Mouse (Mus musculus) left cerebral cortex, postnatal 10 days (tissue): ENCODE measurements around the gene Xrra1. TPM values are rescaled to one million over a fixed set of nuclear protein-coding genes. Genes with fewer than 3 reads are reported as not detected.
A peak's percentile ranks its signal among the peaks of the same experiment; 100 is the strongest.

ENCODE experiments used
- DNase-seq, 2 experiments: peaks; one replicate each; pipeline ENCODE4 v3.0.0; 2021 to 2022; ENCODE audit warnings: low spot score in 2 of 2, mixed read lengths in 1 of 2; ENCODE audit errors: extremely low spot score in 1 of 2
- intact Hi-C: fragments of 180-260 bp; cut with DNase I; formaldehyde crosslinking; loops from one replicate; pipeline ENCODE4 v1.15.1; 2025
- total RNA-seq, 2 experiments: library from RNA; stranded (reverse); gene quantifications; 2 replicates each; pipeline ENCODE4 v1.2.3; 2021

Xrra1 gene
- total RNA-seq, 2 experiments from 2014 or later: 1.3 to 1.5 TPM

- no peak for DNase-seq
- intact Hi-C loops: no loop called here
These were observed 30.4 kb downstream of the Xrra1 start for GRCm38 (mm10) chr7:99889175-99889880.

DNA sequence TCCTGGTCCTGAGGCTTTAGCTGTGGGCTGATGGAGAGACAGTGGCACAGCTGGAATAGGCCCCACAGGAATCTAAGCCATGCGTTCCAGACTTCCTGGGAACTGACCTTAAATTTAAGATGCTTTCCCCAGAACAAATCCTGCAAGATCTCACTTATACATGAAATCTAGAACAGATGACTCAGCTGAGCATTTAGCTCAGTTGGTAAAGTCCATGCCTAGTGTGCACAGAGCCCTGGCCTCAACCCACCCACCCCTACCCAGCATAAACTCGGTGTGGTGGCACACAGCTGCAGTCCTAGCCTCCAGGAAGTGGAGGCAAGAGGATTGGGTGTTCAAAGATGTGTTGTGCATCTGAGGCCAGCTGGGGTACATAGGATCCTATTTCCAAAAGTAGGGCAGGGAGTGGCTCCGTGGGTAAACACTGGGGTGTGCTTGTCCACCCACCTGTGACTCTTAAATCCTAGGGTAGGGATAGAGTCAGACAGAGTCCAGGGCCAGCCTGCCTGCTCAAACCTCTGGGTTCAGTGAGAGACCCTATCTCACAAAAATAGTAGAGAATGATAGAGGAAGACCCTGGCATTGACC lies 31.3 kb downstream of the Xrra1 start:
- intact Hi-C loops: no loop called here
- DNase-seq: no peak

GRCm38 (mm10) chr7:99891471-99891870 lies 32.6 kb downstream of the Xrra1 start:
- DNase-seq: no peak
- intact Hi-C loops: no loop called here

DNA sequence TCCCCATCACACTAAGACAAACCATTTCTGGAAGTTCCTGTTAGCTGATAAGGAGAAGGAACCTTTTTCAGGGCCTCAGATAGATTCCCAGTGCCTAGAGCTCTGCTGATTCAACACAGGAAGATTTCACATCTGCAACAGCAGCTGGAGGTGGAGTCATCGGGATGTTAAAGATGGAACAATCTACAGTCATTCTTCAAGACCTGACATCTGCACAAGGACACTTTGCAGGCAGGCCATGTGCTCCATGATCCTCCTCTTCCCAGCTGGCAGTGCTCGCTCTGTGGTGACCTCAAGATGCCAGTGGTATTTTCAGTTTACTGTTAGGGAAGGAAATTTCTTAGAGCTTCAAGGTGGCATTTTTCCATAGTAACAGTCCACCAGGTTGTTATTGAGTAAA lies 33.4 kb downstream of the Xrra1 start:
- no peak for DNase-seq
- intact Hi-C loops: no loop called here

DNA sequence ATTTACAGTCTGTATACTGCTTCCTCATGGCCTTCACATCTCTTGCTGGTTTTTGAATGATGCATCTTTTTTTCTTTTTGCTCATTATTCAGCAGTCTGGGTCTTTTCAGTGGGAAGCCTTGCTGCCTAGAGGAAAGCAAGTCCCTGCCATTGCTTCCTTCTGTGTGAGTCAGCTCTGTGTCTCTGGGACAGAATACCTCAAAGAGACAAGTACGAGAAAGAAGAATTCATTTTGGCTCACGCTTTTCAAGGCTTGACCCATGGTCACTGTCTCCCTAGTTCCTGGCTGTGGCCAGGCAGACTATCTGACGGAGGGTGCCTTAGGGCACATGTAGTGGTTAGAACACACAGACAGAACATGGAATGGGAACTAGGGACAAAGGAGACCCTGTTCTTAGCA lies 35.1 kb downstream of the Xrra1 start:
- intact Hi-C loops: no loop called here
- no peak for DNase-seq

DNA sequence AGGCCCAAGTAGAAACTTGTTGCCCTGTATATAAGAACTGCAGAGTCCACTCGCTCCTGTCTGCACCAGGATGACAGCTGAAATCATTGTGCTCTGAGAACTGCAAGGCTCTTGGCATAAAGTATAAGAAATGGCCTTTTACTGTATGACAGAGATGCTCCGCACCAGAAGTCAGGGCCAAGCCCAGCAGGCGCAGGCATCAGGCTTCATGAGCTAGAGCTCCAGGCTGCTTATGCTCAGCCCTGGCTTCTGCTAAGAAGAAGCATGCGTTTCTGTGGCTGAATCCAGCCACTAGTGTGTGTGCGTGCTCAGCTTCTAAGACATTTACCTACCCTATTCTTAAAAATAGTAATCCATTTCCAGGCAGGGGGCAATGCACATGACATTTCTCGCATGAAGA lies 35.6 kb downstream of the Xrra1 start:
- intact Hi-C loops: no loop called here
- DNase-seq: no peak

DNA sequence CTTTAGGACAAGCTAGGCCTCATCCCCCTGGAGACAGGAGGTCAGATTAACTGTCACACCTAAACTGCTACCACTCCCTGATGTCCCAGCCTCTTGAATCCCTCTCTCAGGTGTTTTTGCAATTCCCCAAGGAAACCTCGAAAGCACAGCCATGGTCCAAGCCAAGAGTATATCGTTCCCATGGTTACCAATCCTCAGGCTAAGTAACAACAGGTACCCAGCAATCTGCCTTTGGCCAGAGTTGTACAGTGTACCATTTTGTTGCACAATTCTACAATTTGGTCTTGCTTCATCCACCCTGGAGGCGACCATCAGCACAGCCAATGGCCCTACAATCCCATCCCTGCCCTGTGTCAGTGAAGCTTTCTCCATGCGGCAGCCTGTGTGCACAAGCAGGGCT lies 38.0 kb downstream of the Xrra1 start:
- intact Hi-C loops: no loop called here
- no peak for DNase-seq

- intact Hi-C loops: no loop called here
These were observed 43.3 kb downstream of the Xrra1 start for GRCm38 (mm10) chr7:99902208-99902607.

GRCm38 (mm10) chr7:99902918-99903665 lies 44.2 kb downstream of the Xrra1 start:
- intact Hi-C loops: no loop called here
- no peak for DNase-seq

More at GRCm38 (mm10) chr7:99902208-99902607, 43.3 kb downstream of the Xrra1 start:
- DNase-seq: no peak

- no peak for DNase-seq
- intact Hi-C loops: no loop called here
These were observed 45.6 kb downstream of the Xrra1 start for GRCm38 (mm10) chr7:99904421-99905005.

- DNase-seq: no peak
- intact Hi-C loops: no loop called here
These were observed 47.4 kb downstream of the Xrra1 start for GRCm38 (mm10) chr7:99906346-99906745.

GRCm38 (mm10) chr7:99907463-99907862 lies 48.5 kb downstream of the Xrra1 start:
- intact Hi-C loops: no loop called here
- no peak for DNase-seq

GRCm38 (mm10) chr7:99911038-99911437 lies 52.1 kb downstream of the Xrra1 start:
- DNase-seq: no peak
- intact Hi-C loops: no loop called here

GRCm38 (mm10) chr7:99914316-99914715 lies 55.4 kb downstream of the Xrra1 start:
- no peak for DNase-seq
- intact Hi-C loops: no loop called here

- no peak for DNase-seq
- intact Hi-C loops: no loop called here
These were observed 56.6 kb downstream of the Xrra1 start for GRCm38 (mm10) chr7:99915511-99915910.

GRCm38 (mm10) chr7:99916741-99917319 lies 57.9 kb downstream of the Xrra1 start:
- intact Hi-C loops: no loop called here
- DNase-seq: peak; percentile 36 to 63

DNA sequence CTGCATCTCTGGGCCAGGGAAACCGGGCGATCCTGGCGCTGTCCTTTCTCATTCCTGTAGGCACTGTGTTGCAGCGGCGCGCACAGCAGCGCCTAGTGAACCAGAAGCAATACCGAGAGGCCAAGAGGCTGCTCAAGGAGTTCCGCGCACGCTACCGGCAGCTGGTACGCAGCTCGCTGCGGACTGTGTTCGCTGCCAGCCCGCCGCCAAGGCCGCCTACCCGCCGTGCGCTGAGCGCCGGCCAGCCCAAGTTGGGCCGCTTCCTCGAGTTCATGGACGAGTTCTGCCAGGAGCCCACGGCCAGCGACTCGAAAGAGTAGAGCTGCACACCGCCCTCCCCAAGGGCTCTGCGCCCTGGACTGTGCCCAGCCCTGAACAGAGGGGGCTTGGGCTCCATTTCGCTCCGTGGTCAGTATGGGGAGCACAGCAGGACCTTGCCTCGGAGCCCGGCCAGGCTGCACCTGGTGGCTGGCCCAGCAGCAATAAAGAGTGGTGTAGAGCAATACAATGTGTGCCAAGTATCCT lies 58.5 kb downstream of the Xrra1 start:
- peak; percentile 37 to 45 for DNase-seq
- intact Hi-C loops: no loop called here

GRCm38 (mm10) chr7:99919164-99919563 lies 60.2 kb downstream of the Xrra1 start:
- intact Hi-C loops: no loop called here
- DNase-seq: no peak

DNA sequence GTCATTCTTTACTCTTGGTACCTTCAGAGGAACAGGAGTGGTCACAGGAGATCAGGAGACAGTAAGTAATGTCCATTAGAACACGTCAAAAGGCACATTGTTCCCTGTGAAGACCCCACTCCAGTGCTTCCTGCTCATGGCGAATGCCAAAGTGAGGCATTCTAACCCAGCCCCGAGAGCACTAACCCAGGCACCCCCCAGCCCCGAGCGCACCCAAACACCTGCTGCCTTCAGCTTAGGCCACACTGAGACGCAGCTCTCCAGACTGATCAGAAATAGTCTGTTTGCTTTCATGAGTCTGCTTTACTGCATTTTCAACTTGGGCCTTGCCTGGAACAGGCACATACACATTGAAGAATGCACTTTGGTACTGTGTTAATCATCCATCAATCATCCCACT lies 61.1 kb downstream of the Xrra1 start:
- intact Hi-C loops: no loop called here
- no peak for DNase-seq
